Mouse (Mus musculus) erythroblast, embryonic 14.5 days (primary cell): Measurements from ENCODE around the gene Neu4.

Experiments used
- GATA1 ChIP-seq: IDR thresholded peaks from 2 replicates; pipeline ENCODE4 v1.6.1; 2012; ENCODE audit warnings: low read length, inconsistent platforms, mixed read lengths
- TAL1 ChIP-seq: IDR thresholded peaks from 3 replicates; pipeline ENCODE4 v1.6.1; 2012; ENCODE audit warnings: low read length, inconsistent platforms, mixed read lengths

DNA sequence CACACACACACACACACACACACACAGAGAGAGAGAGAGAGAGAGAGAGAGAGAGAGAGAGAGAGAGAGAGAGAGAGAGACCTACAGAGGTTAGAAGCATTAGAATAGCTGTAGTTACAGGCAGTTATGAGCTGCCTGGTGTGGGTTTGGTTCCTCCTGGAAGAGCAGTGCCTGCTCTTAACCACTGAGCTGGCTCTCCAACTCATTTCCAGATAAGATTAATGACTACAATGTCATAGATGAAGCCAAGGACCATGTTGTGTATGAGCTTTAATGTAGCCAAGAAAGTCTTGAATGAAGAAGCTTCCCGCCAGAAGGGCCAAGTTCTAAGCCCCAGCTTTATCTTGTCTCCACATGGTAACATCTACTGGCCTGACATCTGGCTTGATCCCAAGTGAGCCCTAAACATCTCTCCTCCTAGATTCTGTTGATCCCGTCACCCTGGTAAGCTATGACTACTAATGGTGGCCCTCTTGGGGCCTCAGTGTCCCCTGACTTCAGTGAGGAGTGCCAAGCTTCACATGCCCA, 12.9 kb downstream of the Neu4 start:
- no peak for TF ChIP-seq GATA1
- TF ChIP-seq TAL1 = no peak
